Mouse (Mus musculus) cerebellum, adult 11-12 months (tissue): Measurements from ENCODE around the gene Snx33.
"Not testable (repeated sequence)": the region's sequence is repeated elsewhere in the genome, so short reads cannot be mapped to it uniquely, and the experiment has no call there.

Experiments used
- DNase-seq: peaks from one replicate; pipeline ENCODE4 v3.0.0; 2022

Gene Snx33

GRCm38 (mm10) chr9:56928041-56928811 lies at the start of gene Snx33:
Gene Snx33 (minus strand): TSS chr9:56928371.
- DNase-seq: peak; percentile 81

- DNase-seq: no peak
These were observed 47.0 kb upstream of the Snx33 start for GRCm38 (mm10) chr9:56975199-56975598.

GRCm38 (mm10) chr9:56973960-56974524 lies 45.9 kb upstream of the Snx33 start:
- DNase-seq: no peak

- no peak for DNase-seq
These were observed 42.0 kb upstream of the Snx33 start for GRCm38 (mm10) chr9:56970158-56970557.

GRCm38 (mm10) chr9:56961591-56961990 lies 33.4 kb upstream of the Snx33 start:
- no peak for DNase-seq

- DNase-seq: no peak
These were observed 30.5 kb upstream of the Snx33 start for GRCm38 (mm10) chr9:56958689-56959088.

- no peak for DNase-seq
These were observed 28.9 kb upstream of the Snx33 start for GRCm38 (mm10) chr9:56956966-56957675.

GRCm38 (mm10) chr9:56953562-56953961 lies 25.4 kb upstream of the Snx33 start:
- no peak for DNase-seq

GRCm38 (mm10) chr9:56950414-56951400 lies 22.5 kb upstream of the Snx33 start, which contains the start of gene Snupn:
Gene Snupn (plus strand): TSS chr9:56950878.
- DNase-seq: peak; percentile 95

GRCm38 (mm10) chr9:56949767-56950166 lies 21.6 kb upstream of the Snx33 start:
- no peak for DNase-seq

- DNase-seq: not testable (repeated sequence)
These were observed 20.5 kb upstream of the Snx33 start for GRCm38 (mm10) chr9:56948699-56949098.

- DNase-seq: peak; percentile 24
These were observed 19.3 kb upstream of the Snx33 start for GRCm38 (mm10) chr9:56947481-56947880.

- no peak for DNase-seq
These were observed 10.2 kb upstream of the Snx33 start for GRCm38 (mm10) chr9:56938374-56938773.

GRCm38 (mm10) chr9:56937223-56938160 lies 9.3 kb upstream of the Snx33 start, which contains the start of gene Imp3:
Gene Imp3 (plus strand): TSS chr9:56937475.
- DNase-seq: peak; percentile 89

GRCm38 (mm10) chr9:56936861-56937222 lies 8.7 kb upstream of the Snx33 start:
- DNase-seq: no peak

- DNase-seq: no peak
These were observed 2.4 kb upstream of the Snx33 start for GRCm38 (mm10) chr9:56930556-56930955.

GRCm38 (mm10) chr9:56929496-56929895 lies 1.3 kb upstream of the Snx33 start:
- DNase-seq: no peak

- DNase-seq: peak; percentile 21
These were observed 769 bp downstream of the Snx33 start for GRCm38 (mm10) chr9:56927191-56928012.

- no peak for DNase-seq
These were observed 1.8 kb downstream of the Snx33 start for GRCm38 (mm10) chr9:56926387-56926786.

GRCm38 (mm10) chr9:56926025-56926360 lies 2.2 kb downstream of the Snx33 start:
- DNase-seq: no peak
